Mouse (Mus musculus) olfactory bulb, adult 2 months (tissue): ENCODE data around the gene Rpl18.

Experiments
- CTCF ChIP-seq: fragments of 200-500 bp; IDR thresholded peaks from 2 replicates; pipeline ENCODE4 v1.5.1; 2012; ENCODE audit warnings: low read depth, mild to moderate bottlenecking, low read length, moderate library complexity; ENCODE audit not compliant: insufficient read depth
- POLR2A ChIP-seq: fragments of 200-500 bp; IDR thresholded peaks from 2 replicates; pipeline ENCODE4 v1.6.1; 2012; ENCODE audit warnings: mild to moderate bottlenecking, low read depth, low read length, moderate library complexity; ENCODE audit not compliant: insufficient read depth

DNA sequence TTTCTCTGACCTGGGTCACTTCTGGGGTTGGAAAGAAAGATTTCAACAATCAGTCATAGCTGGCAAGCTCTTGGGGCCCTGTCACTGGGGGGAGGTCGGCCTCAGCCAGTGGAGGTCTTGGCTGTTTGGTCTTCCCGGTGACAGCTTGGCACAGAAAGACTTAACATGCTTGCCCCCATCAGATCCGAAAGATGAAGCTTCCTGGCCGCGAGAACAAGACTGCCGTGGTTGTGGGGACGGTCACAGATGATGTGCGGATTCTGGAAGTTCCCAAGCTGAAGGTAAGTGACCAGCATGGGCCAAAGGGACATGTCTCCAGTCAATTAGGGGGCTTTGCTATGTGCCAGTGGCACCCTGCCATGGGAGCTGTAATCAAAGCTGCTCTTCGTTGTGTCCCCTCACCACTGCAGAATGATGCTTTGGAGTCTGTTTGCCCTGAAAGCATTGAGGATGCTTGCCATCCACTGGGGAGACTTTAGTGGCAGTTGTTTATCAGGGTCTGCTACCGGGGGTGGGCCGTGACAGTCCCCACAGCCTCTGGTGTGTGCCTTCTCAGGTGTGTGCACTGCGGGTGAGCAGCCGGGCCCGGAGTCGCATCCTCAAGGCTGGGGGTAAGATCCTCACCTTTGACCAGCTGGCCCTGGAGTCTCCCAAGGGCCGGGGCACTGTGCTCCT lies 4.6 kb downstream of the Rpl18 start:
- TF ChIP-seq CTCF (no peak), POLR2A (no peak)
